Mouse (Mus musculus) brain, adult 2 months (tissue): Measurements from ENCODE around the gene Ptbp2.
A peak's percentile ranks its signal among the peaks of the same experiment; 100 is the strongest.

ENCODE experiments used
- DNase-seq: peaks from one replicate; pipeline ENCODE4 v3.0.0; 2011; ENCODE audit warnings: low read depth, low spot score

The Ptbp2 gene

DNA sequence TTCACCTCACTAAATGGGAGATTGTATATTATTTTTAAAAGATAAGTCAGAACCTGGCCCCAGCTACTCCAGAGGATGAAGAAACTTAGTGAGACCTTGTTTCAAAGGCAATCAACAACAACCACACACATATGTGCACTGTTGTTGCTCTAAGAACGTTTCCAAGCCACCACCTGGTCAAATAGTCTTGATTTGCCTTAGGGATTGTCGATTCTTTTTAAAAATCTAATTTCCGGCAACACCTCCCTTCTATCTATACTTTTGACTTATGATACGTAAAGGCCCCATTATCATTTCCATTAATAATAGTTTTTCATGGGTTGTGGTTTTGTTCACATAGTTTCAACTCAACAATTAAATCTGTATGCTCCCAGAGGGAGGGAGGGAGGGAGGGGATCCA is at the start of gene Ptbp2:
Ptbp2 (minus strand) TSS at position 101 of the 400 bp plus-strand sequence.
- no peak for DNase-seq

- no peak for DNase-seq
Measured at GRCm38 (mm10) chr3:119814678-119815077, 30.4 kb upstream of the Ptbp2 start.

DNA sequence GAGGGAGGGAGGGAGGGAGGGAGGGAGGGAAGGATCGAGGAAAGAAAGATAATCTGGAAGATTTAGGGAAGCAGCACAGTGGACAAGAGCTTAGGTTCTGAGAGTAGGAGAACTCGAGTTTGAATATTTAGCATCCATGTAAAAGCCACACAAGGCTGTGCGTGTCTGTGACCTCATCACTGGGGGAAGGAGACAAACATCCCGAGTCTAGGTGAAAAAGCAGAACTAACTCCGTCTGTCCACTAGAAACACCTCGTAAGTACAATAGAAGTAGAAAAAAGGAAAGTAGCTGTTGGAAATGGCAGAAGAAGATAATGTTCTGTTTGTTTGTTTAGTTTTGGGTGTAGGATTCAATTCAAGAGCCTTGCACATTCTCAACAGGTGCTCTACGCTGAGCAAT is 21.9 kb upstream of the Ptbp2 start:
- no peak for DNase-seq

DNA sequence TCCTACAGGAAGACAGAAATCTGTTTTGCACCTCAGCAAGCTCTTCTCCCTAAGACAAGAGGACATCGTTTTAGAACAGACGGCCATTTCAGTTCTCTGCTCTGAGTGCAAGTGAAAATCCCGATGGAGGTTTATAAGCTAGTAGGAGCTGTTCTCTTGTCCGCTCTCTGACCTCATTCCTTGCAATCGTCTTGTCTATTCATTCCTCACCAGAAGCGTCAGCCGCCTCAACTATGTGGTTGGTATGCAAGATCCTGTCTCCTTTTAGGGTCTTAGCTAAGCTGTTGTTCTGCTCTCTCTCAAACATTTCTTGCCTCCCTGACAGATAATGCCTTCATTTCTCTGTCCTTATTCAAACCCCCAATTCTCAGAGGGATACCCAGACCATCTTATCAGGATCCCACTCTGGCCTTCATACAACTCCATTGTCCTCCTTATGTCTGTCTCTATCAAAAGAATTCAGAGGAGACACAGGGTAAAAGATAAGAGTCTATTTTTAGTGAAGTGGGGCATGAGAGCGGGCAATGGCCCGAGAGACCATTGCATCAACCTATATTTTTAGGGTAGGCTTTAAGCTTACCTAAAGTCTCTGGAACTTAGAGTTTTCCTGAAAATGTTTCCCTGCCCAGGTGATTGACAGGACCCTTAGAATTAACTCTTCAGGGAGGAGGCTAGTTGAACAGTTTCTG is 10.6 kb upstream of the Ptbp2 start:
- DNase-seq: no peak

DNA sequence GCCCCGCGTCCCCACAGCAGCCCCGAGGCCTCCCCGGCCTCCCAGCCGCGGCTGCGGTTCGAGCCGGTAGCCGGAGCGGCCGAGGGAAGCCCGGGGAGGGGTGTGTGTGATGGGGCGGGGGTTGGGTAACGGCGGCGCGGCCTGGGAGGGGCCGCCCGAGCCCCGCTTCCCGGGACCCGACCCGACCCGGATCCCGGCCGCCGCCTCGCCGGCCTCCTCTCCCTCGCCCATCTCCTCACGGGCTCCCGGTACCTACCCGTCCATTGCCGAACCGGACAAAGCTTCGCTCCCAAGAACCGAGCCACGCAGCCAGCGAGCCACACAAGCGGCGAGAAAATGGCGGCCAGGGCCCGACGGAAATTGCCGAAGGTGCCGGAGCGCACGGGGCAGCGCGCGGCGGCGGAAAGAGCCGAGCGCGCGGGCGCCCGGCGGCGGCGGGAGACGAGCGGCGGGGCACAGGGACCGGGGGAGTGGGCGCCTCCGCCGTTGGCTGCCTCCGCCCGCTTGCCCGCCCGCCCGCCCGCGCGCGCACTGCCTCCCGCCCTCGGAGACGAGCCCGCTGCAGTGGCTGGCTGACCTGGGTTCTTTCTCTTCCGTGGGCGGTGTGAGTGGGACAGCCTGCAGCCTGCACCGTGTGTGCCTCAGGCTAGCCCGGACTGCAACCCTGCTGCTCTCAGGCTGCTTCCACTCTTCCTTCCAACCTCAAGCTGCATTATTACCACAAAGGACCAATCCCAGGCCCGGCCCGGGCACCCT is 1.1 kb downstream of the Ptbp2 start:
- DNase-seq: peak; percentile 91

GRCm38 (mm10) chr3:119782022-119782945 is 2.0 kb downstream of the Ptbp2 start:
- peak; percentile 70 for DNase-seq

DNA sequence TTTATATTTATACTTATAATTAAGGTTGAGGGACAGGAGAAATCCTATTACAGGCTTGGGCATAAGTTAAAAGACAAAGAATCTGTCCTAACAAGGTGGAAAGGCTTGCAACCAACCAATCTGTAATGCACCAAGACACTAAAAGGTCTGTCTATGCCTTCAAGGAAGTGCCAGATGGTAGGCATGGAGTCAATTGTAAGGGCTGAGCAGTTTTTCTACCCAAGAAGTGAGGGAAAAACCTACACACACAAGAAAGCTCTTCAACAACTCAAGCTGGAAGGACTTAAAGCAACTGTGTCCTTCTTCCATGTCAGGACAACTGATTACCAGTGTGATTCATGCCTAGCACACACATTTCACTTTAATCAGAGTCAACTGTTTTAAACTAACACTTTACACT is 3.4 kb downstream of the Ptbp2 start:
- DNase-seq: peak; percentile 36

- DNase-seq: no peak
Measured at GRCm38 (mm10) chr3:119779261-119779660, 5.0 kb downstream of the Ptbp2 start.

GRCm38 (mm10) chr3:119778431-119778830 is 5.8 kb downstream of the Ptbp2 start:
- no peak for DNase-seq

DNA sequence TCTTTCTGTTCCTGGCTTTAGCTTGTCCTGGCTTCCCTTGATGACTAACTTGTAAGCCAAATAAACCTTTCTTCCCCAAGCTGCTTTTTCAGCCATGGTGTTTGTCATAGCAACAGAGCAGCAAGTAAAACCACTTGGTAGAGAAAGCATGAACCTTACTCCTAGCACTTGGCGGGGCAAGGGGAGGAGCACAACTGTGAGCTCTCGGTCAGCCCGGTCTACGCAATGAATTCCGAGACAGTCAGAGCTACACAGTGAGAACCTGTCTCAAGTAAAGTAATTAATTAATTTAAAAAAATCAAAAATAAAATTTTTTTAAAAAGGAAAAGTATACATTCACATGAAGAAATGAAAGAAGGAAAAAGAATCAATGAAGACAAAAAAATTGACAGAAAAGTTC is 8.1 kb downstream of the Ptbp2 start:
- DNase-seq: no peak

DNA sequence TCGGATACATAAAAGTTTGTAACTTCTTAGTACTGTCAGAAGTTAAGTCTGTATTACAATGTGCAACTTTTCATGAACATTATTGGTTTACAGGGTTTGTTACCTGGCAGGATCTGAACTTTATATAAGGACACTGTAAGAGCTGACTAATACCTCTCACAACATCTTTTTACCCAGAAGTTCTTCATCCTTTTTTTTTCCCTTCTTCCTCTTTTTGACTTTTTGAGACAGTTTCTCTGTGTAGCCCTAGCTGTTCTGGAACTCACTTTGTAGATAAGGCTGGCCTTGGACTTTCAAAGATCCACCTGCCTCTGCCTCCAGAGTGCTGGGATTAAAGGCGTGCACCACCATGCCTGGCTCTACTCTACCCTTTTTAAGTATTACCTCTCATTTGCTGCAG is 11.5 kb downstream of the Ptbp2 start:
- no peak for DNase-seq

- no peak for DNase-seq
Measured at GRCm38 (mm10) chr3:119763772-119764171, 20.5 kb downstream of the Ptbp2 start.

GRCm38 (mm10) chr3:119761732-119762131 is 22.5 kb downstream of the Ptbp2 start:
- DNase-seq: no peak

DNA sequence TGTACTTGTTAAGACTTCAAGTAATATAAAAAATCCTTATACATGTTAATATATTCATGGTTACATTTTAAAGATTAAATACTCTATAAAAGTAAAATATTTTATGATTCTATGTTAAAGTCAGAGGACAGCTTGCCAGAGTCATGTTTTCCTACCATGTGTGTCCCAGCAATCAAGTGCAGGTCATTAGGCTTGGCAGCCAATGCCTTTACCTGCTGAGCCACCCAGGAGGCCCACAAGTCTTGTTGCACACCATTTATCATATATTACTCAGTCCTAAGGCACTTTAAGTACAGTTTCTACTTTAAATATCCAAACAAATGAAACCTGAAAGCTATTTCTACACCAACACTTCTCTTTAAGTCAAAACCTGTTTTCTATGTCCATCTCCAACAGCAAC is 30.5 kb downstream of the Ptbp2 start:
- peak; percentile 44 for DNase-seq

DNA sequence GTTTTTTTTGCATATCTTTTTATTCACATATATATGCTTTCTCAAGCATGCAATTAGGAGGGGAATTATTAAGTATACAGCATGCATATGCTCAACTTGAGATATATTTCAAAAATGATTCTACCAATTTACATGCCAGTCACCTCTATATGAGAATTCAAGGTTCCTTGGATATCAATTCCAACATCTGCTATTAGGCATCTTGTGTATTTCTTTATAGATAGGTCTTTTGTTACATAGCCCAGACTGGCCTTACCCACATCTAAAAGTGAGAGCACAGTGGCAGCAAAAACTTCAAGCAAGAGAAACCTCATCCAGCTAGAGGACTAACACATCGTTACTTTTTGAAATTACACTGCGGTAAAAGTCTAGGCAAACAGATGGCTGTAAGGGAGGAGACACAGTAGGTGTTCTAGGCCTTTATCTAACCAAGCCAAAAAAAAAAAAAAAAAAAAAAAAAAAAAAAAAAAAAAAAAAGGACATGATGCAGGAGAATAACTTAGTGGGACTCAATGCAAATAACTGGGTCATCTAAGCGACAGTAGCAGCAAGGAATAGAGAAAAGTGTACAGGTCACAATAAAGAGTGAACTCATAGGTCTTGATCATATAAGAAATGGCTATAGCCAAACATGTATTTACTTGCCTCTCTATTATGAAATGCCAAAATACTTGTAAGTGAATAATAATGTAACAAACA is 34.6 kb downstream of the Ptbp2 start:
- peak; percentile 82 for DNase-seq

GRCm38 (mm10) chr3:119749140-119749539 is 35.1 kb downstream of the Ptbp2 start:
- no peak for DNase-seq

GRCm38 (mm10) chr3:119746656-119747055 is 37.6 kb downstream of the Ptbp2 start:
- no peak for DNase-seq

DNA sequence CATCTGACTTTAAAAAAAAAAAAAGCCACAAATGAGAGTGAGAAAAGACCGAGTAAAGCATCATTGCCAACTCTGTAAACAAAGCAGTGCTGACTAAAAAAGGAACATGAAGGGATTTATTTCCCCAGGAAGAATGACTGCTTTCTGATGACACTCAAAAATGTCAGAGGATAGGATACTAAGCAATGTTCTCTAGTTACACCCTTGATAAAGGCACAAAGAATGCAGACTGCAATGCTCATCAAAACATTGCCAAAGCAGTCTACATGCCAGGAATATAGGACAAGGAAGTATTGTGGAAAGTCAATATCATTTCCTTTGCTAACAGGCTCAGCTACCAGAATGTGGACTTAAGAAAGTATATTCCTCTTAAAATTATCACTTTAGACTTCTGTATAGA is 38.5 kb downstream of the Ptbp2 start:
- DNase-seq: peak; percentile 17

DNA sequence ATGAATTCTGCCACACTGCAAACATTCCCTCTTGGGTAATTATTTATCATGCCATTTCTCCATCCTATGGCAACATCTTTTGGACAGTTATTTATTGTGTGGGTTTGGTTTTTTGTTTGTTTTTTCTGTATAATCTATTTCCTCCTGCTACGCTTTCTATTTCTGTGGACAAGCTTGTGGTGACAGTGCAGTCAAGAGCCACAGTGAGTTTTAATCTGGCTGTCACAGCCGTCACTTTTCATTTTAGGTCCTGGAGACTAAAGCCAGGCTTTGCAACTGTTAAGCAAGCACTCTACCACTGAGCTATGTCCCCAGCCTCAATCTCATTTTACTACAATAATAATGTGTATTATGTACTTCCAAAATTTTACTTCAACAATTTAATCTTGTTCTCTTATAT is 54.4 kb downstream of the Ptbp2 start:
- DNase-seq: no peak

DNA sequence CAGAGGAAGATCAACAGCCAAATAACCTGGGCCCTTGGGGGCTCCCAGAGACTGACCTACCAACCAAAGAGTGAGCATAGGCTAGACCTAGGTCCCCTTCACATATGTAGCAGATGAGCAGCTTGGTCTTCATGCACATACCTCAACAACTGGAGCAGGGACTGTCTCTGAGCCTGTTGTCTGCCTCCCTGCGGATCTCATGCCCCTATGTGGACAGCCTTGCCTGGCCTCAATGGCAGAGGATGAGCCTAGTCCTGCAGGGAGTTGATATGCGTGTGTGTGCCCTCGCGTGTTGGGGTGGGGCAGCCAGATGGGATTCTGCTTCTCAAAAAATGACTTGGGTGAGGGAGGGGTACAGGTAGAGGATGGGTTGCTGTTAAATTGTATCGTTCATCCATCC is 72.2 kb downstream of the Ptbp2 start:
- no peak for DNase-seq

- DNase-seq: no peak
Measured at GRCm38 (mm10) chr3:119711503-119711902, 72.8 kb downstream of the Ptbp2 start.

DNA sequence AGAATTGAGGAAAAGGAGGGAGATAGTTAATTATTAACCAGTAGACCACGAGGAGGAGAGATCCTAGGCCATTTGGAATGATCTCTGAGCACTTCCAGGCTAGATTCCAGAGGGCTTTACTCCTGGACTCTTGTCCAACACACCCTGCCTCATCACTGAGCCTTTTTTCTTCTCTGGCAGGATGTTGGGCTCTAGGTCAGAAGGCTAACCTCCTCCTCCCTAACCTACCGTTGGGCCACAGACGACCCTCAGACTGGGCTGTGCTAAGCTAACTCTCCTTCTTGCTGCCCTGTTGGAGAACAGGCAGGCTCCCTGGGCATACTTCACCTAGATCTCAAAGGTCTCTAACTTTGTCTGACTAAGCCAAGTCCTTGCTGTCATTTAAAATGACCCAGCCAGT is 82.8 kb downstream of the Ptbp2 start:
- no peak for DNase-seq
